Mouse (Mus musculus) CH12.LX (cell line): ENCODE measurements at regions not wholly inside any gene's neighbourhood (a gene's known extent, or its start where the extent isn't known, plus 50 kb on each side); places are given as distances from the start of the nearest gene placed in this dataset.

Experiments used
- DNase-seq: peaks from one replicate; pipeline ENCODE4 v3.0.0-alpha.2; 2013; ENCODE audit errors: extremely low read depth
- H3K27ac ChIP-seq: 2 replicates; pipeline ENCODE4 v1.5.1; 2012; ENCODE audit warnings: low read depth, mild to moderate bottlenecking, control low read depth, moderate library complexity; ENCODE audit not compliant: insufficient read depth
- H3K27me3 ChIP-seq: replicated peaks from 2 replicates; pipeline ENCODE3; 2012; ENCODE audit warnings: inconsistent platforms
- H3K36me3 ChIP-seq, 2 experiments: replicated peaks in 1 of 2; 2 replicates each; pipeline versions ENCODE3 to v1.6.1; 2012; ENCODE audit warnings: inconsistent platforms in 1 of 2, low read length in 1 of 2, mild to moderate bottlenecking in 1 of 2, mixed read lengths in 1 of 2, moderate library complexity in 1 of 2; ENCODE audit not compliant: control insufficient read depth in 1 of 2, insufficient read depth in 1 of 2
- H3K4me1 ChIP-seq, 2 experiments: 2 replicates each; pipeline ENCODE4 v1.6.1; 2012; ENCODE audit warnings: inconsistent platforms in 1 of 2, moderate library complexity in 1 of 2; ENCODE audit not compliant: insufficient read depth in 2 of 2, control insufficient read depth in 1 of 2
- H3K4me2 ChIP-seq: 2 replicates; pipeline ENCODE4 v1.6.1; 2012; ENCODE audit warnings: low read depth, mild to moderate bottlenecking, control low read depth; ENCODE audit not compliant: poor library complexity, insufficient read depth, severe bottlenecking
- H3K4me3 ChIP-seq, 3 experiments: fragments of 150-350 bp in 1 of 3; sonication (generic) in 1 of 3; replicated peaks in 1 of 3; 2 replicates each; pipeline versions ENCODE3 to v1.5.1; 2011 to 2012; ENCODE audit warnings: low read depth in 2 of 3, low read length in 2 of 3, mild to moderate bottlenecking in 2 of 3, moderate library complexity in 2 of 3, control low read depth in 1 of 3, improper control_type of control experiment in 1 of 3, inconsistent platforms in 1 of 3, mixed read lengths in 1 of 3; ENCODE audit not compliant: poor library complexity in 1 of 3
- H3K79me2 ChIP-seq: replicated peaks from 2 replicates; pipeline ENCODE4 v1.6.1; 2012; ENCODE audit warnings: mild to moderate bottlenecking, moderate library complexity; ENCODE audit not compliant: control insufficient read depth, poor library complexity, insufficient read depth, severe bottlenecking; ENCODE audit errors: extremely low read depth
- H3K9ac ChIP-seq: 2 replicates; pipeline ENCODE4 v1.6.1; 2012; ENCODE audit warnings: low read depth, mild to moderate bottlenecking, control low read depth, moderate library complexity; ENCODE audit not compliant: insufficient read depth
- H3K9me3 ChIP-seq: replicated peaks from 2 replicates; pipeline ENCODE3; 2012; ENCODE audit warnings: low read length, inconsistent platforms, mixed read lengths
- BHLHE40 ChIP-seq: IDR thresholded peaks from 2 replicates; pipeline ENCODE4 v1.6.1; 2011; ENCODE audit warnings: mild to moderate bottlenecking, low read depth, low read length, improper control_type of control experiment
- CHD2 ChIP-seq: IDR thresholded peaks from 2 replicates; pipeline ENCODE4 v1.6.1; 2011; ENCODE audit warnings: low read length, improper control_type of control experiment
- E2F4 ChIP-seq: IDR thresholded peaks from 2 replicates; pipeline ENCODE4 v1.6.1; 2011; ENCODE audit warnings: low read depth, low read length, improper control_type of control experiment; ENCODE audit not compliant: insufficient replicate concordance
- ELF1 ChIP-seq: IDR thresholded peaks from 2 replicates; pipeline ENCODE4 v1.6.1; 2014; ENCODE audit warnings: low read depth, mild to moderate bottlenecking, inconsistent platforms, low read length, improper control_type of control experiment
- EP300 ChIP-seq: IDR thresholded peaks from 2 replicates; pipeline ENCODE4 v1.6.1; 2011; ENCODE audit warnings: low read length, improper control_type of control experiment
- GABPA ChIP-seq: IDR thresholded peaks from 2 replicates; pipeline ENCODE4 v1.6.1; 2012; ENCODE audit warnings: low read depth, low read length, improper control_type of control experiment, inconsistent platforms; ENCODE audit not compliant: insufficient replicate concordance
- HCFC1 ChIP-seq: IDR thresholded peaks from 2 replicates; pipeline ENCODE4 v1.6.1; 2012; ENCODE audit warnings: low read depth, mild to moderate bottlenecking, inconsistent platforms, low read length, improper control_type of control experiment
- JUN ChIP-seq: IDR thresholded peaks from 2 replicates; pipeline ENCODE4 v1.6.1; 2011; ENCODE audit warnings: low read depth, mild to moderate bottlenecking, low read length, improper control_type of control experiment, moderate library complexity; ENCODE audit not compliant: insufficient read depth
- JUND ChIP-seq: conservative IDR thresholded peaks from 2 replicates; pipeline ENCODE4 v1.6.1; 2011; ENCODE audit warnings: low read depth, low read length, improper control_type of control experiment
- KAT2A ChIP-seq: IDR thresholded peaks from 2 replicates; pipeline ENCODE4 v1.6.1; 2012; ENCODE audit warnings: low read length, improper control_type of control experiment, inconsistent platforms; ENCODE audit not compliant: insufficient replicate concordance
- MAFK ChIP-seq: IDR thresholded peaks from 2 replicates; pipeline ENCODE4 v1.6.1; 2011; ENCODE audit warnings: low read length, improper control_type of control experiment; ENCODE audit not compliant: insufficient replicate concordance
- MAX ChIP-seq: IDR thresholded peaks from 2 replicates; pipeline ENCODE4 v1.6.1; 2011; ENCODE audit warnings: low read length, improper control_type of control experiment
- MAZ ChIP-seq: IDR thresholded peaks from 2 replicates; pipeline ENCODE4 v1.6.1; 2012; ENCODE audit warnings: low read depth, mild to moderate bottlenecking, inconsistent platforms, low read length, improper control_type of control experiment, moderate library complexity
- MEF2A ChIP-seq: IDR thresholded peaks from 2 replicates; pipeline ENCODE4 v1.6.1; 2014; ENCODE audit warnings: low read depth, mild to moderate bottlenecking, inconsistent platforms, low read length, improper control_type of control experiment, borderline replicate concordance
- MXI1 ChIP-seq: IDR thresholded peaks from 2 replicates; pipeline ENCODE4 v1.6.1; 2011; ENCODE audit warnings: mild to moderate bottlenecking, low read depth, low read length, improper control_type of control experiment
- NRF1 ChIP-seq: IDR thresholded peaks from 2 replicates; pipeline ENCODE4 v1.6.1; 2014; ENCODE audit warnings: low read depth, mild to moderate bottlenecking, inconsistent platforms, low read length, improper control_type of control experiment, moderate library complexity
- PAX5 ChIP-seq: IDR thresholded peaks from 2 replicates; pipeline ENCODE4 v1.6.1; 2012; ENCODE audit warnings: low read length, inconsistent platforms, mixed read lengths
- POLR2A ChIP-seq: IDR thresholded peaks from 2 replicates; pipeline ENCODE4 v1.6.1; 2011; ENCODE audit warnings: low read depth, mild to moderate bottlenecking, improper control_type of control experiment, low read length
- POLR2AphosphoS2 ChIP-seq: IDR thresholded peaks from 2 replicates; pipeline ENCODE4 v1.6.1; 2011; ENCODE audit warnings: low read depth, low read length, improper control_type of control experiment
- RAD21 ChIP-seq: IDR thresholded peaks from 2 replicates; pipeline ENCODE4 v1.6.1; 2011; ENCODE audit warnings: low read depth, mild to moderate bottlenecking, low read length, improper control_type of control experiment, moderate library complexity
- SIN3A ChIP-seq: IDR thresholded peaks from 2 replicates; pipeline ENCODE4 v1.6.1; 2012; ENCODE audit warnings: low read length, improper control_type of control experiment, inconsistent platforms
- TBP ChIP-seq: conservative IDR thresholded peaks from 2 replicates; pipeline ENCODE4 v1.6.1; 2011; ENCODE audit warnings: low read depth, low read length, improper control_type of control experiment
- UBTF ChIP-seq: IDR thresholded peaks from 2 replicates; pipeline ENCODE4 v1.6.1; 2012; ENCODE audit warnings: low read depth, mild to moderate bottlenecking, inconsistent platforms, low read length, improper control_type of control experiment, moderate library complexity
- USF1 ChIP-seq: IDR thresholded peaks from 2 replicates; pipeline ENCODE4 v1.6.1; 2014; ENCODE audit warnings: low read depth, mild to moderate bottlenecking, inconsistent platforms, low read length, improper control_type of control experiment
- USF2 ChIP-seq: conservative IDR thresholded peaks from 2 replicates; pipeline ENCODE4 v1.6.1; 2011; ENCODE audit warnings: low read depth, low read length, improper control_type of control experiment
- ZMIZ1 ChIP-seq: IDR thresholded peaks from 2 replicates; pipeline ENCODE4 v1.6.1; 2012; ENCODE audit warnings: low read depth, mild to moderate bottlenecking, inconsistent platforms, low read length, improper control_type of control experiment
- dilution Hi-C: fragments of 300-500 bp; cut with MboI; formaldehyde crosslinking; loops from 2 replicates; pipeline ENCODE4 v1.14.3; 2020; ENCODE audit warnings: low sequenced_read_pairs; ENCODE audit not compliant: extremely low pct_unique_long_range_greater_than_20kb, extremely low pct_ligation_motif_present
- in situ Hi-C: fragments of 300-500 bp; cut with MboI; formaldehyde crosslinking; loops from 3 replicates; pipeline ENCODE4 v1.14.3; 2019; ENCODE audit warnings: low sequenced_read_pairs, low pct_ligation_motif_present, low pct_unique_long_range_greater_than_20kb, mixed read lengths

GRCm38 (mm10) chr2:139277571-139277970 is 216.1 kb upstream of the Sptlc3 start:
- in situ Hi-C loops (no loop called here), dilution Hi-C loops (no loop called here)
- H3K4me1 ChIP-seq: no peaks in the 10 kb centered on the region
- no peaks in the 10 kb centered on the region for H3K27me3 ChIP-seq
- H3K27ac ChIP-seq: no peak overlapping the region
- H3K9ac ChIP-seq: no peak overlapping the region
- no peak overlapping the region for H3K4me2 ChIP-seq
- no peaks in the 10 kb centered on the region for H3K79me2 ChIP-seq
- no peak overlapping the region for H3K4me3 ChIP-seq
- no peaks in the 10 kb centered on the region for H3K36me3 ChIP-seq
- no peak for DNase-seq
- TF ChIP-seq ZMIZ1 (no peak), MAFK (no peak), HCFC1 (no peak), ELF1 (no peak), EP300 (no peak), BHLHE40 (no peak), JUND (no peak), UBTF (no peak), MAX (no peak), MXI1 (no peak), RAD21 (no peak), E2F4 (no peak), MEF2A (no peak), POLR2AphosphoS2 (no peak), NRF1 (no peak)
- peaks cover 34% of the 10 kb centered on the region for H3K9me3 ChIP-seq

GRCm38 (mm10) chr2:139281056-139281455 is 212.7 kb upstream of the Sptlc3 start:
- Histone ChIP-seq H3K36me3 (no peaks in the 10 kb centered on the region), H3K27me3 (no peaks in the 10 kb centered on the region), H3K4me2 (no peak overlapping the region), H3K4me3 (no peak overlapping the region), H3K27ac (no peak overlapping the region)
- DNase-seq: no peak
- no peak for TF ChIP-seq KAT2A
- no peak for TF ChIP-seq E2F4
- no peak for TF ChIP-seq PAX5
- TF ChIP-seq USF2: no peak
- no peak for TF ChIP-seq USF1
- no peak for TF ChIP-seq JUN
- TF ChIP-seq MEF2A: no peak
- no peak for TF ChIP-seq POLR2A
- no peak for TF ChIP-seq SIN3A
- no peak for TF ChIP-seq CHD2
- no peak for TF ChIP-seq HCFC1
- no peak for TF ChIP-seq GABPA
- TF ChIP-seq MAX: no peak
- no peak for TF ChIP-seq TBP
- TF ChIP-seq MAZ: no peak
- TF ChIP-seq, all 38 proteins: peak for 0
- in situ Hi-C loops (no loop called here), dilution Hi-C loops (no loop called here)
- Histone ChIP-seq H3K4me1 (no peaks in the 10 kb centered on the region), H3K9ac (no peak overlapping the region), H3K79me2 (no peaks in the 10 kb centered on the region), H3K9me3 (peaks cover 36% of the 10 kb centered on the region)
